Mouse (Mus musculus) heart, adult 2 months (tissue): ENCODE measurements around the gene Agpat3.

ENCODE experiments used
- CTCF ChIP-seq: fragments of 200-600 bp; IDR thresholded peaks from 2 replicates; pipeline ENCODE4 v1.8.1; 2022; ENCODE audit warnings: antibody characterized with exemption, mild to moderate bottlenecking, moderate library complexity
- EP300 ChIP-seq: fragments of 200-500 bp; IDR thresholded peaks from 2 replicates; pipeline ENCODE4 v1.6.1; 2011; ENCODE audit warnings: low read depth, low read length, control low read depth; ENCODE audit not compliant: insufficient read depth
- POLR2A ChIP-seq: fragments of 200-500 bp; IDR thresholded peaks from 2 replicates; pipeline ENCODE4 v1.6.1; 2011; ENCODE audit warnings: mild to moderate bottlenecking, low read depth, low read length, control low read depth; ENCODE audit not compliant: insufficient read depth

DNA sequence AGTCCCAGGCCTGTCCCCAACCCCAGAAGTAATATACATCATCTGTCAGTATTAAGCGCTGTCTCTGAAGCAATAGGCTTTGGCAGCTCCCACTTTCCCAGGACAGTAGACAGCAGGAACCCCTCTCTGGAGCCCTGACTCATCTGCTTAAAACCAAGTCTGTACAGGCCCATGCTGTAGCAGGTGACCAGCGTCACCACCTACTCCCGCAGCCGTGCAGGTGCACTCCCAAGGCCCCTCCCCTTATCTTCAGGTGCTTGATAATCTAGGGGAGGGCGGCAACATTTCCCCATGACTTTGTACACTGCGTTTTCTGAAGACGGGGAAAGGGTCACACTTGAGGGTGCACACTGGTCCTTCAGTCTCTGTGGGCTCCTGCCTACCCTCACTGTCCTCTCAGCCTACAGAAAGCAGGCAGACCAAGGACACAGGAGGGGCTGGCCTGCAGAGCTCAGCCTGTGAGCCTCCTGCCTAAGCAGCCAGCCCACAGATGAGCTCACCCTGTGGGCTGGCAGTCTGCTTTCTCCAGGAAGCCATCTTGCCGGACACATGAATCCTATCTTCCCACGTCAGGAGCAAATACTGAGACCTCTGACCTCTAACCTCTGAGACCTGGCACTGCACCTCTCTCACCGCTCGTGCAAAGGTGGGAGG lies 34.9 kb downstream of the Agpat3 start:
- TF ChIP-seq CTCF (no peak), POLR2A (no peak), EP300 (no peak)
